Mouse (Mus musculus) liver, embryonic 15.5 days (tissue): ENCODE measurements around the gene Pdzd2. TPM values are rescaled to one million over a fixed set of nuclear protein-coding genes. Genes with fewer than 3 reads are reported as not detected.

Experiments used
- ATAC-seq: fragments of 200-750 bp; cut with Nextera tagmentation; 2 replicates; pipeline ENCODE4 v1.8.0; 2017; ENCODE audit warnings: moderate number of reproducible peaks, mild to moderate bottlenecking, moderate library complexity; ENCODE audit not compliant: insufficient read depth
- H3K27ac ChIP-seq: fragments of 300-500 bp; sonication (generic); replicated peaks from 2 replicates; pipeline ENCODE4 v1.5.1; 2015; ENCODE audit warnings: mild to moderate bottlenecking, inconsistent platforms
- H3K27me3 ChIP-seq: fragments of 300-500 bp; sonication (generic); 2 replicates; pipeline ENCODE4 v1.6.1; 2015; ENCODE audit warnings: mild to moderate bottlenecking, inconsistent platforms
- H3K36me3 ChIP-seq: fragments of 300-500 bp; sonication (generic); replicated peaks from 2 replicates; pipeline ENCODE4 v1.6.1; 2015; ENCODE audit warnings: moderate library complexity, mild to moderate bottlenecking, inconsistent platforms
- H3K4me1 ChIP-seq: fragments of 300-500 bp; sonication (generic); replicated peaks from 2 replicates; pipeline ENCODE4 v1.6.1; 2015; ENCODE audit warnings: inconsistent platforms
- H3K4me2 ChIP-seq: fragments of 300-500 bp; sonication (generic); 2 replicates; pipeline ENCODE4 v1.6.1; 2015; ENCODE audit warnings: moderate library complexity, mild to moderate bottlenecking, inconsistent platforms
- H3K4me3 ChIP-seq: fragments of 300-500 bp; sonication (generic); replicated peaks from 2 replicates; pipeline ENCODE4 v1.5.1; 2015; ENCODE audit warnings: mild to moderate bottlenecking, inconsistent platforms
- H3K9ac ChIP-seq: fragments of 300-500 bp; sonication (generic); 2 replicates; pipeline ENCODE4 v1.6.1; 2015; ENCODE audit warnings: moderate library complexity, mild to moderate bottlenecking, inconsistent platforms
- H3K9me3 ChIP-seq: fragments of 300-500 bp; sonication (generic); replicated peaks from 2 replicates; pipeline ENCODE4 v1.6.1; 2016; ENCODE audit warnings: inconsistent platforms
- WGBS: fragments of 180-500 bp; shearing (Covaris S2); methylation state at CpG from one replicate; pipeline ENCODE4 v1.1.7; 2015; ENCODE audit warnings: mixed read lengths; ENCODE audit not compliant: insufficient replicate concordance; 5-methylcytosine and 5-hydroxymethylcytosine counted together
- polyA plus RNA-seq: library from polyadenylated mRNA; unstranded; fragments of >200 nt; fragmentation: Nextera tagmentation; extraction: Ambion mirVana; gene quantifications from 2 replicates; pipeline ENCODE4 v1.2.1, GENCODE M21; 2015

The Pdzd2 gene
- polyA plus RNA-seq, 1 experiment from 2014 or later = 0.78 TPM

DNA sequence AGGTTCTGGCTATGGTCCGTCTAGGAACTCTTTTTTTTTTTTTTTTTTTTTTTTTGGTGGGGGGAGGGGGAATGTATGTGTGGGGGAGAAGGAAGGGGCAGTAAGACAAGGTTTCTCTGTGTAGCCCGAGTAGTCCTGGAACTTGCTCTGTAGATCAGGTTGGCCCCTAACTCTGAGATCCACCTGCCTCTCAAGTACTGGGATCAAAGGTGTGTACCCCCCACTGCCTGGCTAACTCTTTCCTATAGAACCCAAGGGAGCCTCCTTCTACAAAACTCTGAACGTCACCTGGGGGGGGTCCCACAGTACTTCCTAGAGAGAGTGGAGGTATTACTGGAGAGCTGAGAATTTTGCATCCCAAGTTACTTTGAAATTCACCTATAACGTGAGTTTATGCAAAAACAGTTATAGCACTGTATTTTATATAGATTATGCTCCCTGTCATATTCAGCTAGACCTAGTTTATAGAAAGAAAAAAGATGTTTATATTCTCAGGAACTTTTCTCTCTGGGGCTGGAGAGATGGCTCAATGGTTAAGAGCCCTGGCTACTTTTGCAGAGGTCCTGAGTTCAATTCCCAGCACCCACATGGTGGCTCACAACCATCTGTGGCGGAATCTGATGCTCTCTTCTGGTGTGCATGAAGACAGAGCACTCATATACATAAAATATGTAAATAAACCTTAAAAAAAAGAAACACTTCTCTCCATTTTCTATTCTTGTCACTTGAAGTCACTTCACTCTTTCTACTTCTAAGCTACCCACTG, 191.9 kb downstream of the Pdzd2 start:
- WGBS = 54% methylated on average over 5 of the region's 5 CpGs
- no peak overlapping the region for H3K4me2 ChIP-seq
- H3K27me3 ChIP-seq = peaks cover 28% of the 10 kb centered on the region
- H3K27ac ChIP-seq = no peak overlapping the region
- peaks cover 10% of the 10 kb centered on the region; the same call in 1 of the 2 replicates for H3K4me1 ChIP-seq
- H3K9me3 ChIP-seq = no peaks in the 10 kb centered on the region
- H3K4me3 ChIP-seq = no peak overlapping the region
- H3K36me3 ChIP-seq = no peaks in the 10 kb centered on the region
- no peak for ATAC-seq
- H3K9ac ChIP-seq = no peak overlapping the region

DNA sequence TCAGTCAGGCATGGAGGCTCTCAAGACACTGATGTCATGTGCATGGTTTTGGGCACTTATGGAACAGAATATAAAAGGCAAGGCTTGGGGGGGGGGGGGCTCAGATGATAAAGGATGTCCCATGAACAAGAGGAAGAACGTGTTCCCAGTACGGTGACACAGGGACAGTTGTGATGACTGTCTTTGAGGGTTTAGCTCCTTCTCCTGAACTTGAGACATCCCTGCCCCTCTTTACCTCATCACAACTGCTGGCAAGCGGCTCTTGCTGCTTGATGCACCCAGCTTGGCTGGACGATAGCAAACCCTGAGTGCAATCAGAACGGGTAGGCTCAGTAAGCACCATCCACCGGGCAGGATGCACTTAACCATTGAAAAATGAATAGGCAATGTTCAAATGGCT, 192.9 kb downstream of the Pdzd2 start:
- 57% methylated on average over 6 of the region's 6 CpGs for WGBS
- H3K9me3 ChIP-seq = no peaks in the 10 kb centered on the region
- no peak overlapping the region for H3K4me3 ChIP-seq
- no peaks in the 10 kb centered on the region for H3K36me3 ChIP-seq
- no peak overlapping the region for H3K4me2 ChIP-seq
- H3K9ac ChIP-seq = no peak overlapping the region
- no peak for ATAC-seq
- H3K27me3 ChIP-seq = peaks cover 28% of the 10 kb centered on the region
- H3K27ac ChIP-seq = no peak overlapping the region
- H3K4me1 ChIP-seq = peaks cover 10% of the 10 kb centered on the region; the same call in 1 of the 2 replicates

DNA sequence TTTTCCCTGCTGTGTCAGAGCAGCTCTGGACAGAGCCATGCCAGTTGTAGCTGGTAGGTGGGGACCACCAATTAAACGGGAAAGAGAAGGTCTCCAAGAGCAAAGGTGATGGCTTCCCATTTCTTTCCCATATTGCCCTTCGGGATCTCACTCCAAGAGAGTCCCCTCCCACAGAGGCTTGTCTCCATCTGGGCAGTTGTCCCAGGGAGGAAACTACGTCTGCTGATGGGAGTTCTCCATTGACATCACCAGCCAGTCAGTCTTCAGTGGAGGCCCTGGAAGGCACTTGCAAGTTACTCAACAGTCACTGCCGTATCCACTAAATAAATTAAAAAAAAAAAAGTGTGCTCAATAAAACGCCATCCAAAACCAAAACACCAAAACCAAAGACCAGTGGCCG, 194.1 kb downstream of the Pdzd2 start:
- WGBS = 53% methylated on average over 6 of the region's 6 CpGs
- Histone ChIP-seq H3K27me3 (peaks cover 25% of the 10 kb centered on the region), H3K27ac (no peak overlapping the region), H3K4me2 (no peak overlapping the region), H3K9me3 (no peaks in the 10 kb centered on the region), H3K4me3 (no peak overlapping the region), H3K36me3 (no peaks in the 10 kb centered on the region), H3K4me1 (peaks cover 10% of the 10 kb centered on the region; the same call in 1 of the 2 replicates), H3K9ac (no peak overlapping the region)
- ATAC-seq = no peak

DNA sequence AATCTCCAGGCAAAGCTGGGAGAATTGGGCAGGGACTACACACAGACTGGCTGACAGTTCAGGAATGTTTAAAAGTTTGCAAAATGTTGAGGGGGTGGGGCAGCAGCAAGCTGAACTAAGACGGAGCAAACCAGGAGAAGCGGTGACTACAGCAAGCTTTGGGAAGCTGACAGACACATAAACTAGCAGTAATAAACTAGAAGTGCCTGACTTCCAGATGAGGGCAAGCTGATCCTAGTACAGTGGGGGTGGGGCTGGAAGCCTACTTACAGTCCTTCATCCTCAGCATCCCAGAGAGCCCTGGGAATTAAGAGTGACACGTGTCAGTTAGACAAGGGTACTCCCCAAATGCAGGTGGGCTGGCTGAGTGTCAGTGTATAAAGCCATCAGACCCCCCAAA, 194.5 kb downstream of the Pdzd2 start:
- Histone ChIP-seq H3K27ac (no peak overlapping the region), H3K36me3 (no peaks in the 10 kb centered on the region), H3K9ac (no peak overlapping the region), H3K9me3 (no peaks in the 10 kb centered on the region), H3K27me3 (peaks cover 20% of the 10 kb centered on the region), H3K4me1 (peaks cover 10% of the 10 kb centered on the region; the same call in 1 of the 2 replicates), H3K4me3 (no peak overlapping the region), H3K4me2 (no peak overlapping the region)
- 55% methylated on average over 3 of the region's 3 CpGs for WGBS
- no peak for ATAC-seq

DNA sequence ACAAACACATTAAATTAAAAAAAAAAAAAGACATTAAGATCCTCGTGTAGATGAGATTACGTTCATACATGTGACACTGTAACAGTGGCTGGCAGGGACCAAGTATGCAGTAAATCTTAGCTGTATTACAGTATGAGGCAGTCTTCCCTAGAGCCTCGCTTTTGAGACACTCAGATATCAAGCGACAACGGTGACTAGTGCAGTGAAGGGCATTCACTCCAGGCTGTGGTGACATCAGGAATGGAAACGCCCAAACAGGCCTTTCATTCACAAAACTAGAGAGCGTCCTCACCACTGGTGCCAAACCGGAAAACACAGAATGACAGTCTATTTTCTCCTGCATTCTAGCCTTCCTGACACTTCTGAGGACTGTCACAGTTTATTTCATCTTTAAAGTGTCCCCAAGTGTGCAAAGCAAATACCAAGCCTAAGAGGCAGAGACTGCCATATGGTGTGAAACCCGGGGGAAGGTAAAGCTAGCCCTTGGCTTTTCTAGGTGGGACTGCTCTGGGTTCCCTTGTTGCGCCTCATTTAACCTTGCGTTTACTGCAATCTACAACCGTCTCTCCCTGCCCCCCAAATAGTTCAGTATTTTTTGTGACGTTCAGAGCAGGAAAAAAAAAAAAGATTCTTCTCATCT, 195.9 kb downstream of the Pdzd2 start:
- no peaks in the 10 kb centered on the region for H3K4me1 ChIP-seq
- H3K4me2 ChIP-seq = no peak overlapping the region
- H3K27ac ChIP-seq = no peak overlapping the region
- no peaks in the 10 kb centered on the region for H3K36me3 ChIP-seq
- no peak overlapping the region for H3K9ac ChIP-seq
- 65% methylated on average over 13 of the region's 13 CpGs for WGBS
- H3K27me3 ChIP-seq = peaks cover 6% of the 10 kb centered on the region
- H3K9me3 ChIP-seq = no peaks in the 10 kb centered on the region
- no peak overlapping the region for H3K4me3 ChIP-seq
- no peak for ATAC-seq

DNA sequence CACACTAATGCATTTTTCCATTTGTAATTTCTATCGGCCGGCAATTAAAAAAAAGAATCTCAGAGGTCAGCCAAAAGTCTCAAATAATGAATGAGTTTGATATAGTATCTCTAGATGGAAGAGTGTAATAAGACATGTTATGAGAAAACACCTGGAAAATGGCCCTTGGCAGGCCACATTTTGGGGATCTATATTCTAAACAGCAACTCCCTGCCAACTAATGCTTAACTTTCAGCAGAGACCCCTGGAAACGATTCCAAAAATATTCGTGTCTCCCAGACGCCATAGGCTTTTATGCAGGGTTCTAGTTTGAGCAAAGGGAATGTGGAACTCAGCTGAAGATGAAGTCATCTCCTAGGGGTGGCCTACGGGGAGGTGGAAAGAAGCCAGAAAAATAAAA, 197.4 kb downstream of the Pdzd2 start:
- H3K4me3 ChIP-seq = no peak overlapping the region
- 70% methylated on average over 6 of the region's 6 CpGs for WGBS
- no peak overlapping the region for H3K4me2 ChIP-seq
- no peaks in the 10 kb centered on the region for H3K36me3 ChIP-seq
- no peak overlapping the region for H3K27ac ChIP-seq
- no peak for ATAC-seq
- no peaks in the 10 kb centered on the region for H3K27me3 ChIP-seq
- no peak overlapping the region for H3K9ac ChIP-seq
- H3K9me3 ChIP-seq = no peaks in the 10 kb centered on the region
- no peaks in the 10 kb centered on the region for H3K4me1 ChIP-seq

DNA sequence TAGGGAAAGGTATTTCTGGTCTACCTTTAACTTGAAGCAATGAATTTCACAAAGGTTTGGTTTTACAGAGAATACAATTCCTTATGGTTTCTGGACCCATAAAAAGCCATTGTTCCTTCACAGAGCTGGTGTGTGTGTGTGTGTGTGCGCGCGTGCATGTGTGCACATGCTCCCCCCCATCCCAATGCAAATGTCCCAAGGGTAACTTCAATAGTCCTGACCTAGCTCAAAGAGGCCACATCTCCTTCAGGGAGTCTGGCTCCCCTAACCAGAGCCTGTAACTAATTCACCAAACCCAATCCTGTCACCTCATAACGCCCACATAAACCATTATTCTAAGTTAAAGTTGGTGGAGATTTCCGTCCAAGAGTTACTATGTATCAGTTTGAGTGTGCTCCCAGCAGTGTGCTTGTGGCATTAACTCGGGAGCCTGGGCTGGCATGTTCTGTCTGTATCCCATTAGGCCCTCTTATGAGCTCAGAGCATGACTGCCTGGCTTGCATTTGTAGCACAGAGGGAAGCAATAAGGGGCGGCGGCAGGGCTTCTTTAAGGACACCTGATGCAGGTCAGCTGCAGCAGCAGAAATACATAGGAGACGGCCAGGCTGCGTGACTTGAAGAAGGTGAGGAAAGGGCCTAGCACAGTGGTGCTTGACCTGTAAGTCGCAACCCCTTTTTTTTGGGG, 200.0 kb downstream of the Pdzd2 start:
- 70% methylated on average over 11 of the region's 11 CpGs for WGBS
- Histone ChIP-seq H3K4me3 (no peak overlapping the region), H3K9ac (no peak overlapping the region), H3K4me1 (no peaks in the 10 kb centered on the region), H3K27me3 (no peaks in the 10 kb centered on the region), H3K27ac (no peak overlapping the region), H3K9me3 (no peaks in the 10 kb centered on the region), H3K4me2 (no peak overlapping the region), H3K36me3 (no peaks in the 10 kb centered on the region)
- ATAC-seq = no peak

DNA sequence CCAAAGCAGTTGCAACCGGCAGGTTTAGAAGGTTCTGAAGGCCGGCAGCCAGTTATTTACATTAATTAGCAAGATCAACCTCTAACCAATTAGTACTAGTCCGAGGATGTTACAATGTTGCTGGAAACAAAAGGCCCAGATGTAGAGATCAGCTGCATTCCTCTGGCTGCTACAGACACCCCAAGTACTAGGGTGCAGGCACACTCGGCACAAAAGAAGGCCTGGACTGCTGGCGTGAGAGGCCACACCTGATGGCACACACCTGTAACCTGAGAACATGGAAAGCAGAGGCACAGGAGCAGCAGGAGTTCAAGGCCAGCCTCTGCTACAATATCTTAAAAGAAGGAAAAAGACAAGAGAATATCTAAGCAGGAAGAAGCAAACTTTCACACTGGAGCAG, 206.5 kb downstream of the Pdzd2 start:
- Histone ChIP-seq H3K4me1 (no peaks in the 10 kb centered on the region), H3K36me3 (no peaks in the 10 kb centered on the region), H3K27me3 (no peaks in the 10 kb centered on the region), H3K9me3 (no peaks in the 10 kb centered on the region), H3K4me3 (no peak overlapping the region), H3K4me2 (no peak overlapping the region), H3K9ac (no peak overlapping the region), H3K27ac (no peak overlapping the region)
- no peak for ATAC-seq
- WGBS = 65% methylated on average over 5 of the region's 5 CpGs

DNA sequence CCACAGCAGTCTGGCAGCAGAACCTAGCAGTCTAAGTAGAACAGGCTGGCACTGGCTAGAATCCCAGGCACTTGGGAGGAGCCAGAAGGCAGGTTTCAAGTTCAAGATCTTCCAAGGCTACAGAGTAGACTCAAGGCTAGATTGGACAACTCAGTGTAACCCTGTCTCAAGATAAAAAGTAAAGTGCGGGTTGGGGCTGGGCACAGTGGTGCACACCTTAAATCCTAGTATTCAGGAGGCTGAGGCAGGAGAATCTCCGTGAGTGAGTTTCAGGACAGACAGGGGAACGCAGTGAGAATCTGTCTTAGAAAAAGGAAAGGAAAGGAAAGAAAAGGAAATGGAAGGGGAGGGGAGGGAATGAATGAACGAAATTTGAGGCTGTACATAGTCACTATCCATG, 207.2 kb downstream of the Pdzd2 start:
- Histone ChIP-seq H3K36me3 (no peaks in the 10 kb centered on the region), H3K4me2 (no peak overlapping the region), H3K4me1 (no peaks in the 10 kb centered on the region), H3K9ac (no peak overlapping the region), H3K27me3 (no peaks in the 10 kb centered on the region), H3K4me3 (no peak overlapping the region), H3K27ac (no peak overlapping the region), H3K9me3 (no peaks in the 10 kb centered on the region)
- no peak for ATAC-seq
- 71% methylated on average over 4 of the region's 4 CpGs for WGBS

DNA sequence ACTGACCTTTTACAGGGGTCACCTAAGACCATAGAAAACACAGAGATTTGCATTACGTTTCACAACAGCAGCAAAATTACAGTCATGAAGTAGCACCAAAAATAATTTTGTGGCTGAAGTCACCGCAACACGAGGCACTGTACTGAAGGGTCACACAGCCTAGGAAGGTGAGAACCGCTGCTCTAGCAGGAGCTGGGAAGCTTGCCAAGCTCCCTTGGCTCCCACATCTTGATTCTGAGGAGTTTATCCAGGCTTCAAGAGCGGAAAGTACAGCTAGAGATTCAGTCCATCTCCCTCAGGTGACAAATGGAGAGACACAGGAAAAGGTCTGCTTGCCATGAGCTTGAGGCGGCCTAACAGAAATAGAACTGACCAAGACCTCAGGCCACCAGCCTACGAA, 216.9 kb downstream of the Pdzd2 start:
- Histone ChIP-seq H3K9ac (no peak overlapping the region), H3K27ac (no peak overlapping the region), H3K4me1 (no peaks in the 10 kb centered on the region), H3K36me3 (no peaks in the 10 kb centered on the region), H3K27me3 (no peaks in the 10 kb centered on the region), H3K9me3 (no peaks in the 10 kb centered on the region), H3K4me2 (no peak overlapping the region), H3K4me3 (no peak overlapping the region)
- WGBS = 58% methylated on average over 7 of the region's 7 CpGs
- ATAC-seq = no peak

DNA sequence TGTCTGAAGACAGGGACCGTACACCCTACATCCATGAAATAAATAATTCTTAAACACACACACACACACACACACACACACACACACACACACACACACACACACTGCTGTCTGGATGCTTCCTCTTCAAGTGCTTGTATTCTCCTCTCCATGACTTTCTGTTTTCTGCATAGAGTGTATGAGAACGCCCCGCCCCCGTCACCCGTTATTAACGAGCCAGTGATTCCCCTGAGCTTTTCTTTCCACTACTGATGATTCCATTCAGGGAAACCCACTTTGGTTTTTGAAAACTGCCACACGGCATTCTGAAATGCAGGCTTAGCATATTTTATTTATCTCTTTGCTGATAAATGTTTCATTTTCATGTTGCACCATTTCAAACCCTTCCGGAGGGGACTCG, 219.4 kb downstream of the Pdzd2 start:
- Histone ChIP-seq H3K4me2 (no peak overlapping the region), H3K27ac (no peak overlapping the region), H3K4me1 (no peaks in the 10 kb centered on the region), H3K36me3 (no peaks in the 10 kb centered on the region), H3K9me3 (no peaks in the 10 kb centered on the region), H3K27me3 (no peaks in the 10 kb centered on the region), H3K9ac (no peak overlapping the region), H3K4me3 (no peak overlapping the region)
- WGBS = 67% methylated on average over 9 of the region's 9 CpGs
- no peak for ATAC-seq
